ENCODE assay signal across 9 mouse cellular contexts in the genomic region with DNA sequence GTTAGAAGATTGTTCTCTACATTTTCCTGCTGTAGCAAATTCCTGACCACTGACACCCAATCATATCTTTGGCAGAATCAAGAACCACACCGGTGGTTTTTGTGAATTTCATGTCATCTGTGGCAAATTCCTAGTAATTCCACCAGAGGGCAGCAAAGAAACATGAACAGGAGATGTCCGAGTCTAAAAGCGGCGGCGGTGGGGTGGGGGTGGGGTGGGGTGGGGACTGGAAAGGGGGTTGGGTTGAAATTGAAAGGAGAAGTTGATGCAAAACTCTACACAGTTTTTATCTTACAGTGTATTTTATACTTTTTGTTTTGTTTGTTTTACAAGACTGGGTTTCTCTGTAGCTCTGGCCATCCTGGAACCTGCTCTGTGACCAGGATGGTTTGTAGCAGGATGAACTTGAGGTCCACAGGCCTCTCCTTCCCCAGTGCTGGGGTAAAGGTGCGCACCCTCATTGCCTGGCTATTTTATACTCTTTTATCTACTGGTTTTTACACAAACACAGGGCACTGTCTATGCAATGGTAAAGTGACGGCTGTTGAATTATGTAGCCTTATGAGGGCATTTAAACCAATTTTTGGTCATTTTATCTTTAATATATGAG. TPM values are rescaled to one million over a fixed set of nuclear protein-coding genes. Genes with fewer than 3 reads are reported as not detected.
DNase-seq lines count a peak whose midpoint lies in the region; ATAC-seq and TF ChIP-seq lines count a peak whose summit lies in the region.
"Had no signal": no experiment of that assay in that cellular context is flagged by ENCODE, and none has a peak within 500 bp of the region (broad histone marks: within the 10 kb centered on the region; RNA-seq: fewer than 3 reads in every experiment).

No protein-coding gene starts in this region.

- no peaks in the 10 kb centered on the region for H3K27me3 ChIP-seq in kidney, adult 2 months (replicated peaks; ENCODE audit: control insufficient read depth, insufficient read depth, low read length)
- no peaks in the 10 kb centered on the region for H3K27me3 ChIP-seq in kidney, embryonic 14.5 days (ENCODE audit: control insufficient read depth, insufficient read depth, low read length)
- H3K27me3 ChIP-seq: midbrain, embryonic 12.5 days had no signal

- WGBS in kidney, adult 2 months, result 29% methylated on average over 7 of the region's 7 CpGs
- 28% methylated on average over 7 of the region's 7 CpGs for WGBS in kidney, embryonic 14.5 days

- H3K9ac ChIP-seq in kidney, embryonic 14.5 days (ENCODE audit: low read depth, low read length), result no peak overlapping the region
- no peak overlapping the region; the same call in 1 of the 2 replicates for H3K9ac ChIP-seq in ES-E14 (ENCODE audit: insufficient read depth, low read depth, low read length, poor library complexity, severe bottlenecking)
- H3K9ac ChIP-seq: midbrain, embryonic 12.5 days had no signal

- H3K27ac ChIP-seq in kidney, adult 2 months (ENCODE audit: insufficient read depth, low read depth, low read length), result no peak overlapping the region
- no peak overlapping the region for H3K27ac ChIP-seq in kidney, embryonic 14.5 days (ENCODE audit: low read depth, low read length)
- no peak overlapping the region for H3K27ac ChIP-seq in ES-E14 (ENCODE audit: insufficient read depth, low read depth, low read length, poor library complexity, severe bottlenecking)
- H3K27ac ChIP-seq in left cerebral cortex, adult 2 months, result no peak overlapping the region
- H3K27ac ChIP-seq: midbrain, embryonic 12.5 days had no signal

- no peak overlapping the region for H3K4me2 ChIP-seq in kidney, embryonic 14.5 days (replicated peaks; ENCODE audit: low read depth, low read length)
- H3K4me2 ChIP-seq: midbrain, embryonic 12.5 days had no signal

- no peak for ATAC-seq in kidney, embryonic 14.5 days (ENCODE audit: low FRiP score, low TSS enrichment)

- peak; percentile 39 for TF ChIP-seq CTCF in kidney, adult 2 months (conservative IDR thresholded peaks at IDR 0.05; ENCODE audit: insufficient read depth, insufficient read length, low read depth, low read length)
- TF ChIP-seq CTCF in left cerebral cortex, adult 2 months (IDR thresholded peaks at IDR 0.05), result peak; percentile 61

- peak; percentile 71 for DNase-seq in kidney, adult 2 months
- DNase-seq in ES-E14 (ENCODE audit: low read depth, low spot score), result peak; percentile 62
- peak; percentile 55 for DNase-seq in c-Kit-positive CD71-negative TER-119-negative erythroid progenitor cells, embryonic 14.5 days (ENCODE audit: low read depth)
- peak; percentile 50 to 60 for DNase-seq in heart, adult 9 months (ENCODE audit: low spot score in 2 of 2)
- DNase-seq in left cerebral cortex, adult 2 months (ENCODE audit: extremely low spot score in 1 of 2, low spot score in 2 of 2), result peak; percentile 29 to 32
- DNase-seq in naive thymus-derived CD4-positive, alpha-beta T cell, adult 2 months (ENCODE audit: low read depth), result peak; percentile 80
- DNase-seq in ovary, postnatal 36 days (ENCODE audit: low spot score), result no peak

- H3K4me3 ChIP-seq in kidney, adult 2 months (ENCODE audit: insufficient read depth, low read depth, low read length), result no peak overlapping the region
- H3K4me3 ChIP-seq in kidney, embryonic 14.5 days (ENCODE audit: low read length), result no peak overlapping the region
- no peak overlapping the region for H3K4me3 ChIP-seq in ES-E14 (ENCODE audit: insufficient read depth in 1 of 2, low read depth in 1 of 2, low read length in 2 of 2, poor library complexity in 1 of 2, severe bottlenecking in 1 of 2)
- H3K4me3 ChIP-seq in left cerebral cortex, adult 2 months, result no peak overlapping the region
- H3K4me3 ChIP-seq: midbrain, embryonic 12.5 days had no signal

- no peaks in the 10 kb centered on the region for H3K36me3 ChIP-seq in kidney, adult 2 months (ENCODE audit: control insufficient read depth, insufficient read depth, low read length)
- no peaks in the 10 kb centered on the region for H3K36me3 ChIP-seq in kidney, embryonic 14.5 days (ENCODE audit: control insufficient read depth, insufficient read depth, low read length)
- H3K36me3 ChIP-seq in ES-E14 (ENCODE audit: control insufficient read depth, insufficient read depth, low read length, poor library complexity, severe bottlenecking), result no peaks in the 10 kb centered on the region
- H3K36me3 ChIP-seq: midbrain, embryonic 12.5 days had no signal

- H3K9me3 ChIP-seq in kidney, embryonic 14.5 days (ENCODE audit: control insufficient read depth, low read length), result no peaks in the 10 kb centered on the region
- H3K9me3 ChIP-seq in ES-E14 (ENCODE audit: control insufficient read depth, insufficient read depth, low read depth, low read length), result no peaks in the 10 kb centered on the region; the same call in 1 of the 2 replicates
- H3K9me3 ChIP-seq: midbrain, embryonic 12.5 days had no signal

- no peak for TF ChIP-seq POLR2A in kidney, adult 2 months (IDR thresholded peaks at IDR 0.05; ENCODE audit: low read depth, low read length)

- intact Hi-C loops in left cerebral cortex, adult 2 months (cut with DNase I), result loop anchor here (2.0 to 10.0 kb wide), 5 partner anchors 127 to 855 kb away; no protein-coding TSS in a partner anchor

- in situ Hi-C loops in ES-E14 (cut with MboI; ENCODE audit: low sequenced_read_pairs in 2 of 2, unreplicated experiment in 2 of 2), result no loop called here

- H3K4me1 ChIP-seq in kidney, adult 2 months (ENCODE audit: control insufficient read depth, insufficient read depth, low read length), result peaks cover 3% of the 10 kb centered on the region; the same call in 1 of the 2 replicates
- H3K4me1 ChIP-seq in kidney, embryonic 14.5 days (ENCODE audit: control insufficient read depth, insufficient read depth, low read length), result no peaks in the 10 kb centered on the region
- peaks cover 3 to 7% of the 10 kb centered on the region in 2 experiments; a peak in 3 of 4 replicates for H3K4me1 ChIP-seq in ES-E14 (ENCODE audit: control insufficient read depth in 2 of 2, insufficient read depth in 2 of 2, low read length in 2 of 2, poor library complexity in 1 of 2)
- H3K4me1 ChIP-seq: midbrain, embryonic 12.5 days had no signal

TF ChIP-seq in ES-E14, 5 proteins besides CTCF, POLR2A, EP300 and RAD21:
- TF ChIP-seq ZC3H11A (IDR thresholded peaks at IDR 0.05; ENCODE audit: borderline replicate concordance, low read depth, low read length), result peak; percentile 78
- no peak for TF ChIP-seq HCFC1 (IDR thresholded peaks at IDR 0.05; ENCODE audit: borderline replicate concordance, insufficient read depth, low read length)

RNA-seq across cellular contexts. Expression of gene Casp8, which starts 25.0 kb away (rescaled TPM):
- 5.5 and 6.9 TPM in 2 replicates for polyA plus RNA-seq in kidney, adult 2 months (2012; rRNA removed)
- polyA plus RNA-seq in kidney, embryonic 14.5 days (2014; fragmentation: Nextera tagmentation; extraction: Ambion mirVana), result 35.2 and 41.3 TPM in 2 replicates
- 1.6 and 2.5 TPM in 2 replicates for total RNA-seq in ES-E14 (2012; rRNA removed)
- total RNA-seq in left cerebral cortex, adult 2 months (2021), result 1 to 10 TPM; 1.8 to 2.9 TPM

RNA-seq across cellular contexts. Expression of gene Cflar, which starts 58.9 kb away (rescaled TPM):
- 65.8 and 71.1 TPM in 2 replicates for polyA plus RNA-seq in kidney, adult 2 months (2012; rRNA removed)
- polyA plus RNA-seq in kidney, embryonic 14.5 days (2014; fragmentation: Nextera tagmentation; extraction: Ambion mirVana), result 34.0 and 39.6 TPM in 2 replicates
- 12.9 and 16.4 TPM in 2 replicates for total RNA-seq in ES-E14 (2012; rRNA removed)
- 10 to 100 TPM; 25.1 to 30.1 TPM for total RNA-seq in left cerebral cortex, adult 2 months (2021)
